Mouse (Mus musculus) naive thymus-derived CD4-positive, alpha-beta T cell, adult 5 months (primary cell): ENCODE results near the gene Rrp9. TPM values are rescaled to one million over a fixed set of nuclear protein-coding genes. Genes with fewer than 3 reads are reported as not detected.

ENCODE experiments used
- polyA plus RNA-seq: library from polyadenylated mRNA; unstranded; fragments of 100-300 nt; shearing (Covaris generic); gene quantifications from one replicate; pipeline ENCODE4 v1.2.1, GENCODE M21; 2017

Gene Rrp9
- 98.3 TPM for polyA plus RNA-seq

DNA sequence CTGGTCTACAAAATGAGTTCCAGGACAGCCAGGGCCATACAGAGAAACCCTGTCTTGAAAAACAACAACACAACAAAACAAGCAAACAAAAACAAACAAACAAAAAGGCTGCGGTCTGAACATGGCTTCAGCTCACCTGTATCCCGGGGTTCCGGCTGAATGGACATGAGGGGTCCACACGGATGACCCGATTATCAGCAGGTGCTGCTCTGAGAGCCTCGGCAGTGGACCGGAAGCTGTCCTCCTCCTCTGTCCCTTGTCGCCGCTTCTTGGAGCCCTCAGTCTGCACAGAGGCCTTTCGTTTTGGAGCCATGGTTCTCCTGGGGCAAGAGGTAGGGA is at the start of gene Rrp9:
Rrp9 (plus strand) TSS at position 301 of the 339 bp plus-strand sequence.

DNA sequence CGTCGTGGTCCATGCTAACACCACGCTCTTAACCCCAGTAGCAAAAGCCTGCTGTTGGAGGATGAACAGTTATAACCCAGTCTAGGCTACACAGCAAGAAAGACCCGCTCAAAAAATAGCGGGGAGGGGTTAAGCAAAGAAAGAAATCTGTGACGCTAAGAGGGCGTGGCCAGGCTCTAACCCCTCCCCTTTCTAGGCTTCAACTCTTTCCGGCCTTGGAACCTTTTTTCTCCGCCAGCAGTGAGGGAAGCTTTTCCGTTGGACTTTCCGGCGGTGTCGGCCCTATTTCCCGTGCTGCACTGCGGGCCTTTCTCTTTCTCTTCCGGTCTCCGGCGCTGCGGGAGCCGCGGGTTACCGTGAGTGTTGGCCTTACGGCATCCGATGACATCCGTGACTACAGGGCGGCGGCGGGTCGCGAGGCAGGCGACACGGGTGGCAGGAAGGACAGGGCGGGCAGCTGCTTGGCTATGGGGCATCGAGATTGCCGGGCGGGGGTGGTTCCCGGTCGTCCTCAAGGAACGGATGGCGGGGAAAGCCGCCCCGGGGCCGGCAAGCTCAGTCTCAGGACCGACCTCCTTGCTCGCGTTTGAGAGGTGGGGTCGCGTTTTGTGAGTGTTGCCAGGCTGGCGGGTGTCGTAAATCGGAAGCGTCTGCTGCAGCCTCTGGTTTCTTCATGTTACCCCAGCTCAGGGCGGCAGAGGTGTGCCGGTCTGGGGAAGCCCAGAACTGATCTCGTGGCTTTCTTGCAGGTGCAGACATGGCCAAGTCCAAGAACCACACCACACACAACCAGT is 46.3 kb upstream of the Rrp9 start, which contains the start of gene Rpl29:
Rpl29 (plus strand) TSS at position 234 of the 794 bp plus-strand sequence.

DNA sequence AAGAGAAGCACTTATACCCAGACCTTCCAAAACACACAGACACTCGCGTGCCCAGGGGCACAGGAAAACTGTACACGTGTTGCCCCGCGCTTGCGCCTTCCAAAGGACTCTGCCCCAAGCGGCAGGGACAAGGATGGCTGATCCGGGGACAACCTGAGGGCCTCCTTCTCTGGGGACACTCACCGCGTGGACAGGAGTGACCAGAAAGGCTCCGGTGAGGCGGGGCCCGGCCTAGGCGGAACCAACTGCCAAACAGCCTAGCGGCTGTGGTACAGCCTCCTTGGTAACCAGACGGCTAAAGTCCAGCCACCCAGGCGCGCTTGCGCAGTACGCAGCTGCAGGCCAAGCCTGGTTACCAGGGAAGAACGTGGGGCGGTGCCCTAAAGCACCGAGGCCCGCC is 28.4 kb upstream of the Rrp9 start, which contains the start of the genes Abhd14b and Abhd14a:
Abhd14b (plus strand) TSS at position 112 of the 400 bp plus-strand sequence.
Abhd14a (minus strand) TSS at position 331 of the 400 bp plus-strand sequence.

DNA sequence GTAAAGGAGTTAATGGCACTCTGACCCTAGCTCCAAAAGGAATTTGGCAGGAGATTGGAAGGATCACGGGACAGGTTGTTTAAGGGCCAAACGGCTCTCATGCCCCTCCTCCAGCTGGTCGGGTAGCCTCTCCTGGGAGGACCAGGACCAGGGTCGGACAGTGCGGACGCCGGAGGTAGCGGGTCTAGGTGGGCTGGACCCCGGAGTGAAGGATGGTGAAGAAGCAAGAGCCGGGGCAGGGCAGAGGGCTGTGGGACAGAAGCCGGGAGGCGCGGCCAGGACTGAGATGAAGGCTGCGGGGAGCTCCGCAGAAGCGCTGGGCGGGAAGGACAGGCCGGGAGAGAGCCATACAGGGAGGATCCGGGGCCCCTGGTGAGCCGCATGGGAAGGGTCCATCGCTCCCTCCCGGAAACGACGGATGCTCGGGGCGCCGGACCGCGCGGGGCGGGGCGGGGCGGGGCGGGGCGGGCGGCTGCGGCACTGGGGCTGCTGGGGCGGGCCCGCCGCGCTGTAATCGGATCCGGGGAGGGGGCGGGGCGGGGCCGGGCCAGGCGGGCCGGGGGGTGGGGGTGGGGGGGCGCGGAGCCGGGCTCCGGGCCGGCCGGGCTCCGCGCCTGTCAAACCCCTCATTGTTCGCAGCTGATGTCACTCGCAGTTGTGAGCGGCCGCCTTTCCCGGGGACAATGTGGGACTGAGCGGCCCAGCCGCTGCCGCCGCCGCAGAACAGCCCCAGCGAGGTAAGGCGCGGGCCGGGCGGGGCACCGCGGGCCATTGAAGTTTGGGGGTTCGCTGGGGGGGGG is 22.3 kb upstream of the Rrp9 start, which contains the start of gene Pcbp4:
Pcbp4 (plus strand) TSS at position 21 of the 800 bp plus-strand sequence.

DNA sequence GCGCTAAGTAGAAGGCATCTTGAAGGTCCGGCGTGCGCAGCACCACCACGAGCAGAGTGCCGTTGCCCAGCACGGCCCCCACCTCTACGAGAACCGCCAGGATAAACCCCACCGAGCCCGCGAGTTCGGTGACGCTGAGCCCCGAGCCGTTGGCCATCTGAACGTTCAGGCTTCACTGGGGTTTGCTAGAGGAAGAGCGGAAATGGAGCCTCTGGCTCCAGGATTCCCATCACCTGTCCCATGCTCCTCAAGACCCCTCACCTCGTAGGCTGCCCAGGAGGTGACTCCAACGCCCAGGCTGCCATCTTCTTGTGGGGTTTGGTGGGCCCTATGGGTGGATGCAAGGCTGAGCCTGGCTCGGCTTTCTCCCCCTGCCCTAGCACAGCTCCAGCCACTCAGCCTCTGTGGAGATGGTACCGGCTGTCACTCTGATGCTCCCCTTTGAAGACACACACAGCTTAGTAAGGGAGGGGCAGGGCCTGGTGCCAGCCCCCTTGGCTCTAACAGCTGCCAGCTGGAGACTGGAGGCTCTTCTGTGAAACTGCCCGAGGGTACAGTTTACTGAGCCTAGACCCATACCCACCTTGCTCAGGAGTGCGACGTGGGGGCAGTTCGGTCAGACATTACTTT is 10.1 kb upstream of the Rrp9 start, which contains the start of gene Gpr62:
Gpr62 (minus strand) TSS at position 368 of the 630 bp plus-strand sequence.

DNA sequence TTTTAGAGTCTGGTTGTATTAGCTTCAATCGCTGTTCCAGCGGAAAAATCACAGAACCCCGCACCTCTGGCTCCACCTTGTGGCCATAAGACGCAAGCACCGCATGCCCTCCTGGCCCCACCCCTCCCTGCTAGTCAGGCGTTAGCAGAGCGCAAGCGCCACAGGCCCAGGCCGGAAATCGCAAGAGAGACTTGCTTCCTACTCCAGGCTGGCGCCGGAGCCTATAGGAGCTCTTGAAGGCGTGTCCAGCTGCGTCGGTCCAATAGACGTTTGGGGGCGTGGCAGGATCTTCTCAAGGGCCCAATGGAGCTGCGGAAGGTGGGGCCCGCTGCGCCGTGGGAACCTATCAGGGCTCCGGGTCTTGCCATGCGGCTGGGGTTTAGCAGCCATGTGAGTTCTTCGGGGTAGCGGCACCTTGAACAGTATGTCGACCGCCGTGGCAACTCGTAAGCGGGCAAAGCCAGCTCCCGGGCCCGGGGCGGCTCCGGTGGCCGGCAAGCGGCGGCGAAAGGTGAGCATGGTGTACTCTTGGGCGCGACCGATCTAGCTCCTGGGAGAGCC is 1.2 kb downstream of the Rrp9 start, which contains the start of gene Parp3:
Parp3 (minus strand) TSS at position 26 of the 561 bp plus-strand sequence.

DNA sequence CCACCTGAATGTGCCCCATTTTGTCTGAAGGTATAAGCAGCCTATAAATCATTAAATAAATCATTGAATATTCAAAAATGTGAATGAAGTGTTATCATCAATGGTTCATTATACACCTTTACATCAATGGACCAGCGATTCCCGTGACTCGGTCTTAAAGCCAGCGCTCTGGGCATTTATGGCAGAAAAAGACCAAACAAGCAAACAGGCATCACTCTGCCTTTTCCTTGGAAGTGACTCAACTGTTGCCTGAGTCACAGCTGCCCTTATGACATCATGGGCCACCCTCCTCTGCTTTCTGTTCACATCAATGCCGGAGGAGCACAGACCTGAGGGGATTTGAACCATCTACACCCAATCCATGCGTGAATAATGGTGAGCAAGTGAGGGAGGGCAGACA is 23.9 kb downstream of the Rrp9 start, which contains the start of gene Iqcf1:
Iqcf1 (plus strand) TSS at position 301 of the 400 bp plus-strand sequence.

DNA sequence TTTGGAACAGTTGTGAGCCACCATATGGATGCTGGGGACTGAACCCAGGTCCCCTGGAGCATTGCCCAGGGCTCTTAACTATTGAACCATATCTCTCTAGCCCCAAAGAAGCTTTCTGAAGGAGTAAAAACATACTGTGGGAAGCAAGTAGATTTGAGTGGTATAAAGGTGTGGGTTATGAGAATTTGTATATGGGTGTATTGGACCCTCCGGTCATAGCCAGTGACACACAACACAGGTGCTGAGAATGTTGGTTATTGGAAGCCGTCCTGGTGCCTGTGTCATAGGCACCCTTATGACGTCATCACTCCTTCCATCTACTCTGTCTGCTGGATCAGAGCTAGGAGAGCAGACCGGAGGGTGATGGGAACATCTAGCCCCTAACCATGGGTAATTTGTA is 38.5 kb downstream of the Rrp9 start, which contains the start of gene Iqcf5:
Iqcf5 (plus strand) TSS at position 301 of the 400 bp plus-strand sequence.

Other genes with a start within 250 kb of the Rrp9 start
- gene Alas1, start 227.3 kb upstream of the Rrp9 start, polyA plus RNA-seq, result 33.6 TPM
- 3.2 TPM for gene Poc1a, start 194.9 kb upstream of the Rrp9 start, polyA plus RNA-seq
- 27.5 TPM for gene Dusp7, start 107.3 kb upstream of the Rrp9 start, polyA plus RNA-seq
- 699 TPM for gene Rpl29, start 46.5 kb upstream of the Rrp9 start, polyA plus RNA-seq
- gene Acy1, start 37.6 kb upstream of the Rrp9 start, polyA plus RNA-seq, result 13.8 TPM
- gene Abhd14b, start 28.5 kb upstream of the Rrp9 start, polyA plus RNA-seq, result 5.1 TPM
- gene Abhd14a, start 28.3 kb upstream of the Rrp9 start, polyA plus RNA-seq, result 8.6 TPM
- gene Pcbp4, start 22.7 kb upstream of the Rrp9 start, polyA plus RNA-seq, result 8.3 TPM
- not detected for gene Gpr62, start 10.0 kb upstream of the Rrp9 start, polyA plus RNA-seq
- 46.8 TPM for gene Parp3, start 986 bp downstream of the Rrp9 start, polyA plus RNA-seq
- gene Iqcf1, start 24.0 kb downstream of the Rrp9 start, polyA plus RNA-seq, result not detected
- not detected for gene Iqcf5, start 38.6 kb downstream of the Rrp9 start, polyA plus RNA-seq
- gene Iqcf3, start 85.7 kb downstream of the Rrp9 start, polyA plus RNA-seq, result not detected
- not detected for gene Iqcf4, start 95.0 kb downstream of the Rrp9 start, polyA plus RNA-seq
- not detected for gene Iqcf6, start 150.6 kb downstream of the Rrp9 start, polyA plus RNA-seq
- not detected for gene Grm2, start 180.1 kb downstream of the Rrp9 start, polyA plus RNA-seq
- 63.1 TPM for gene Tex264, start 210.0 kb downstream of the Rrp9 start, polyA plus RNA-seq